Mouse (Mus musculus): ENCODE measurements around the gene Thoc5. TPM values are rescaled to one million over a fixed set of nuclear protein-coding genes. Genes with fewer than 3 reads are reported as not detected.

Gene Thoc5
- polyA plus RNA-seq, 1 experiment, result 57.9 TPM

- TF ChIP-seq TCF3 (IDR thresholded peaks at IDR 0.05; ENCODE audit: insufficient read length, low read depth), result no peak
- no peak for TF ChIP-seq CEBPB (IDR thresholded peaks at IDR 0.05; ENCODE audit: insufficient read depth, poor library complexity, severe bottlenecking)
- TF ChIP-seq POLR2AphosphoS2 (IDR thresholded peaks at IDR 0.05; ENCODE audit: insufficient read length, low read depth), result no peak
- no peak for TF ChIP-seq E2F4 (IDR thresholded peaks at IDR 0.05; ENCODE audit: insufficient read depth)
- TF ChIP-seq REST (IDR thresholded peaks at IDR 0.05; ENCODE audit: insufficient read depth, insufficient read length), result no peak
- no peak for TF ChIP-seq MAX (IDR thresholded peaks at IDR 0.05; ENCODE audit: low read depth)
- no peak for TF ChIP-seq TCF12 (IDR thresholded peaks at IDR 0.05; ENCODE audit: insufficient read depth, poor library complexity, severe bottlenecking)
- TF ChIP-seq POLR2A (IDR thresholded peaks at IDR 0.05; ENCODE audit: insufficient read length, low read depth), result no peak
- no peak for TF ChIP-seq USF1 (IDR thresholded peaks at IDR 0.05; ENCODE audit: low read depth)
- no peak for TF ChIP-seq SRF (IDR thresholded peaks at IDR 0.05; ENCODE audit: control insufficient read depth, insufficient read length, low read depth)
- TF ChIP-seq MYOD1 (IDR thresholded peaks at IDR 0.05; ENCODE audit: control insufficient read depth in 1 of 3, insufficient read length in 2 of 3, low read depth in 2 of 3), result no peak
- no peak for TF ChIP-seq MYOG (IDR thresholded peaks at IDR 0.05; ENCODE audit: control insufficient read depth in 1 of 3, insufficient read depth in 1 of 3, insufficient read length in 2 of 3, low read depth in 2 of 3)
- no peaks in the 10 kb centered on the region for H3K27me3 ChIP-seq (ENCODE audit: control insufficient read depth, insufficient read depth, insufficient read length)
- no peak overlapping the region for H3K4me2 ChIP-seq (ENCODE audit: low read depth)
- H3K36me3 ChIP-seq (ENCODE audit: control insufficient read depth, insufficient read depth), result no peaks in the 10 kb centered on the region
- no peaks in the 10 kb centered on the region for H3K79me2 ChIP-seq (ENCODE audit: control insufficient read depth, insufficient read depth)
- H3K4me3 ChIP-seq, result no peak overlapping the region
- no peak overlapping the region for H3ac ChIP-seq (ENCODE audit: control insufficient read depth, insufficient read length)
Measured at GRCm38 (mm10) chr11:4936243-4936642, 41.1 kb downstream of the Thoc5 start.

- Histone ChIP-seq H3K27me3 (ENCODE audit: control insufficient read depth, insufficient read depth, insufficient read length) (peaks cover 36% of the 10 kb centered on the region), H3ac (ENCODE audit: control insufficient read depth, insufficient read length) (no peak overlapping the region), H3K4me2 (ENCODE audit: low read depth) (no peak overlapping the region), H3K79me2 (ENCODE audit: control insufficient read depth, insufficient read depth) (no peaks in the 10 kb centered on the region), H3K36me3 (ENCODE audit: control insufficient read depth, insufficient read depth) (no peaks in the 10 kb centered on the region), H3K4me3 (no peak overlapping the region)
- TF ChIP-seq USF1 (IDR thresholded peaks at IDR 0.05; ENCODE audit: low read depth) (no peak), REST (IDR thresholded peaks at IDR 0.05; ENCODE audit: insufficient read depth, insufficient read length) (no peak), MYOG (IDR thresholded peaks at IDR 0.05; ENCODE audit: control insufficient read depth in 1 of 3, insufficient read depth in 1 of 3, insufficient read length in 2 of 3, low read depth in 2 of 3) (no peak), POLR2AphosphoS2 (IDR thresholded peaks at IDR 0.05; ENCODE audit: insufficient read length, low read depth) (no peak), TCF3 (IDR thresholded peaks at IDR 0.05; ENCODE audit: insufficient read length, low read depth) (no peak), TCF12 (IDR thresholded peaks at IDR 0.05; ENCODE audit: insufficient read depth, poor library complexity, severe bottlenecking) (no peak), SRF (IDR thresholded peaks at IDR 0.05; ENCODE audit: control insufficient read depth, insufficient read length, low read depth) (no peak), MYOD1 (IDR thresholded peaks at IDR 0.05; ENCODE audit: control insufficient read depth in 1 of 3, insufficient read length in 2 of 3, low read depth in 2 of 3) (no peak), CEBPB (IDR thresholded peaks at IDR 0.05; ENCODE audit: insufficient read depth, poor library complexity, severe bottlenecking) (no peak), POLR2A (IDR thresholded peaks at IDR 0.05; ENCODE audit: insufficient read length, low read depth) (no peak), MAX (IDR thresholded peaks at IDR 0.05; ENCODE audit: low read depth) (no peak), E2F4 (IDR thresholded peaks at IDR 0.05; ENCODE audit: insufficient read depth) (no peak)
Measured at GRCm38 (mm10) chr11:4946530-4946929, 51.4 kb downstream of the Thoc5 start.

GRCm38 (mm10) chr11:4946947-4947812 is 52.1 kb downstream of the Thoc5 start:
- no peaks in the 10 kb centered on the region for H3K79me2 ChIP-seq (ENCODE audit: control insufficient read depth, insufficient read depth)
- H3K36me3 ChIP-seq (ENCODE audit: control insufficient read depth, insufficient read depth), result no peaks in the 10 kb centered on the region
- TF ChIP-seq MYOD1 (IDR thresholded peaks at IDR 0.05; ENCODE audit: control insufficient read depth in 1 of 3, insufficient read length in 2 of 3, low read depth in 2 of 3) (peak in 1 of 3 experiments; percentile 14), SRF (IDR thresholded peaks at IDR 0.05; ENCODE audit: control insufficient read depth, insufficient read length, low read depth) (no peak)
- H3K4me2 ChIP-seq (ENCODE audit: low read depth), result peak overlapping the region; percentile 38
- H3K4me3 ChIP-seq, result no peak overlapping the region
- H3ac ChIP-seq (ENCODE audit: control insufficient read depth, insufficient read length), result no peak overlapping the region
- H3K27me3 ChIP-seq (ENCODE audit: control insufficient read depth, insufficient read depth, insufficient read length), result peaks cover 40% of the 10 kb centered on the region

GRCm38 (mm10) chr11:4947813-4948174 is 52.7 kb downstream of the Thoc5 start, which contains the start of gene Nefh:
TSS of gene Nefh (minus strand) at chr11:4948064.
- Histone ChIP-seq H3K4me2 (ENCODE audit: low read depth) (peak within 1 kb of the TSS; percentile 38), H3K4me3 (no peak within 1 kb of the TSS), H3K79me2 (ENCODE audit: control insufficient read depth, insufficient read depth) (no peaks in the 10 kb centered on the region), H3K27me3 (ENCODE audit: control insufficient read depth, insufficient read depth, insufficient read length) (peaks cover 44% of the 10 kb centered on the region), H3K36me3 (ENCODE audit: control insufficient read depth, insufficient read depth) (no peaks in the 10 kb centered on the region), H3ac (ENCODE audit: control insufficient read depth, insufficient read length) (no peak within 1 kb of the TSS)
- TF ChIP-seq USF1 (IDR thresholded peaks at IDR 0.05; ENCODE audit: low read depth), result no peak
- no peak for TF ChIP-seq REST (IDR thresholded peaks at IDR 0.05; ENCODE audit: insufficient read depth, insufficient read length)
- TF ChIP-seq MAX (IDR thresholded peaks at IDR 0.05; ENCODE audit: low read depth), result no peak
- no peak for TF ChIP-seq POLR2AphosphoS2 (IDR thresholded peaks at IDR 0.05; ENCODE audit: insufficient read length, low read depth)
- TF ChIP-seq E2F4 (IDR thresholded peaks at IDR 0.05; ENCODE audit: insufficient read depth), result no peak
- TF ChIP-seq MYOD1 (IDR thresholded peaks at IDR 0.05; ENCODE audit: control insufficient read depth in 1 of 3, insufficient read length in 2 of 3, low read depth in 2 of 3), result no peak
- TF ChIP-seq POLR2A (IDR thresholded peaks at IDR 0.05; ENCODE audit: insufficient read length, low read depth), result no peak
- no peak for TF ChIP-seq TCF3 (IDR thresholded peaks at IDR 0.05; ENCODE audit: insufficient read length, low read depth)
- no peak for TF ChIP-seq MYOG (IDR thresholded peaks at IDR 0.05; ENCODE audit: control insufficient read depth in 1 of 3, insufficient read depth in 1 of 3, insufficient read length in 2 of 3, low read depth in 2 of 3)
- TF ChIP-seq SRF (IDR thresholded peaks at IDR 0.05; ENCODE audit: control insufficient read depth, insufficient read length, low read depth), result no peak
- no peak for TF ChIP-seq TCF12 (IDR thresholded peaks at IDR 0.05; ENCODE audit: insufficient read depth, poor library complexity, severe bottlenecking)
- no peak for TF ChIP-seq CEBPB (IDR thresholded peaks at IDR 0.05; ENCODE audit: insufficient read depth, poor library complexity, severe bottlenecking)

Data from myocyte (in vitro differentiated cells).